Mouse (Mus musculus) limb, embryonic 13.5 days (tissue): Measurements from ENCODE around the gene Pcsk4. TPM values are rescaled to one million over a fixed set of nuclear protein-coding genes. Genes with fewer than 3 reads are reported as not detected.

Experiments
- ATAC-seq: fragments of 200-750 bp; cut with Nextera tagmentation; 2 replicates; pipeline ENCODE4 v1.8.0; 2017; ENCODE audit warnings: low read depth, moderate number of reproducible peaks, moderate TSS enrichment; ENCODE audit not compliant: low FRiP score
- H3K27ac ChIP-seq: fragments of 300-500 bp; sonication (generic); 2 replicates; pipeline ENCODE4 v1.5.1; 2015; ENCODE audit warnings: inconsistent platforms, mild to moderate bottlenecking, moderate library complexity
- H3K27me3 ChIP-seq: fragments of 300-500 bp; sonication (generic); 2 replicates; pipeline ENCODE4 v1.6.1; 2015; ENCODE audit warnings: mild to moderate bottlenecking, inconsistent platforms
- H3K36me3 ChIP-seq: fragments of 300-500 bp; sonication (generic); 2 replicates; pipeline ENCODE4 v1.6.1; 2015; ENCODE audit warnings: inconsistent platforms, mild to moderate bottlenecking, moderate library complexity
- H3K4me1 ChIP-seq: fragments of 300-500 bp; sonication (generic); 2 replicates; pipeline ENCODE4 v1.6.1; 2015; ENCODE audit warnings: inconsistent platforms
- H3K4me2 ChIP-seq: fragments of 300-500 bp; sonication (generic); replicated peaks from 2 replicates; pipeline ENCODE4 v1.6.1; 2015; ENCODE audit warnings: inconsistent platforms, mild to moderate bottlenecking, moderate library complexity
- H3K4me3 ChIP-seq: fragments of 300-500 bp; sonication (generic); 2 replicates; pipeline ENCODE4 v1.5.1; 2015; ENCODE audit warnings: moderate library complexity, mild to moderate bottlenecking, inconsistent platforms
- H3K9ac ChIP-seq: fragments of 300-500 bp; sonication (generic); 2 replicates; pipeline ENCODE4 v1.6.1; 2015; ENCODE audit warnings: mild to moderate bottlenecking, inconsistent platforms
- H3K9me3 ChIP-seq: fragments of 300-500 bp; sonication (generic); 2 replicates; pipeline ENCODE4 v1.6.1; 2016; ENCODE audit warnings: inconsistent platforms
- WGBS: fragments of 180-500 bp; shearing (Covaris S2); methylation state at CpG from one replicate; pipeline ENCODE4 v1.1.7; 2015; 5-methylcytosine and 5-hydroxymethylcytosine counted together
- microRNA-seq: library from miRNA; unstranded; fragments of <30 nt; microRNA quantifications from one replicate; pipeline ENCODE4, GENCODE M21; 2016
- polyA plus RNA-seq: library from polyadenylated mRNA; unstranded; fragments of >200 nt; fragmentation: Nextera tagmentation; extraction: Ambion mirVana; gene quantifications from 2 replicates; pipeline ENCODE4 v1.2.1, GENCODE M21; 2015

The Pcsk4 gene
- polyA plus RNA-seq, 1 experiment from 2014 or later, result 4.8 TPM

DNA sequence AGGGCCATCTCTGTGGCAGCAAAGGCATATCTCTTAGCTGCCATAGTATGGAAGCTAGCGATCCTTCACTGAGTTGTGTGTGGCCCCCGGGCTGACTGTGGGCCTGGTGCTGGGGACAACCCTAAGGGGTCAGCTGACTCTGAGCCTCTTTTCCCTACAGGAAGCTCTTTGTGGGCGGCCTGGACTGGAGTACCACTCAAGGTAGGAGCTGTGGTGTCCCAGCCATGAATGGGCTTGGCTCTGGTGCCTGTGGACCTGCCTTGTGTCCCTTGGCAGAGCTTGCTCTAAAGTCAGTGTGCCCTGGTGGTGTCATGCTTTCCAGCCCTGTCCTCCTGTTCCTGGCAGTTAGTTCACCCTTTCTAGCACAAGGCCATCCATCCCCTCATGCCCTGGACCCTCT is 55.5 kb downstream of the Pcsk4 start:
- Histone ChIP-seq H3K36me3 (peaks cover 72% of the 10 kb centered on the region), H3K9ac (no peak overlapping the region), H3K4me1 (peaks cover 25% of the 10 kb centered on the region), H3K27ac (no peak overlapping the region), H3K9me3 (no peaks in the 10 kb centered on the region), H3K4me3 (no peak overlapping the region), H3K4me2 (no peak overlapping the region), H3K27me3 (no peaks in the 10 kb centered on the region)
- 94% methylated on average over 3 of the region's 3 CpGs for WGBS
- no peak for ATAC-seq

DNA sequence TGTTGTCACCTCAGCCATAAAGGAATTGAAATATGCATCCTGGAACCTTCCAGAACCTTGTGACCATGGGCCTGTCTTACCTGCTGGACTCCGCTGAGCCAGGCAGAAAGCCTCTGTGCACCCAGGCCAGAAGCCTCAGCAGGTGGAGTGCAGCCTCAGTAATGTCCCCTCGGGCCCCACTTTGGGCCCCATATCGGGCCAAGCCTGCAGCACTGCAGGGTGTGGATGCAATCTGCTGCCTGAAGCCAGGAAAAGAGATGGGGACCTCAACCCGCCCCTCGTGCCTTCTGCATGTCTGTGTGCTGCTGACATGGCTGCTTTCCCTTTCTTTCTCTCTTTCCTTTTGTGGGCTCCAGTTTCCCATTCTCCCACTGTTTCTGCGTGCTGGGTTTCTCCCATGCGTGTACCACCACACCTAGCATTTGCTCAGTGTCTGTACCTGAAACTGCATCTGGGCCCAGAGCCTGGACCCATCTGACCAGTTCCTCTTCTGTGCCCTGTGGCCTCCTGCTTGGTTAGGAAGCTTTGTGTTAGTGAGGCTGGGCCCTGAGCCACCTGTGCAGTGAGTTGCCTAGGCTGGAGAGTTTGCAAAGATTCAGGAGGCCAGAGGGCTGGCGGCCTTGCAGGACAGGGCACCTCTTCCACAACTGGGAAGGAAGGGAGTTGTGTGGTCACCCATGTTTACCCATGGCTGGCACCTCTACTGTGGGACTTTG is 57.3 kb downstream of the Pcsk4 start:
- H3K36me3 ChIP-seq, result peaks cover 67% of the 10 kb centered on the region
- WGBS, result 89% methylated on average over 8 of the region's 8 CpGs
- no peaks in the 10 kb centered on the region for H3K9me3 ChIP-seq
- no peak overlapping the region; the same call in 1 of the 2 replicates for H3K27ac ChIP-seq
- no peaks in the 10 kb centered on the region for H3K27me3 ChIP-seq
- peaks cover 42% of the 10 kb centered on the region for H3K4me1 ChIP-seq
- ATAC-seq, result no peak
- H3K9ac ChIP-seq, result no peak overlapping the region; the same call in none of the 2 replicates
- no peak overlapping the region for H3K4me2 ChIP-seq
- no peak overlapping the region for H3K4me3 ChIP-seq

Small RNAs within 50 kb of the gene (microRNA-seq; reads per million reads assigned to microRNA genes)
- gene Mir6911, result not detected

Other genes starting within 250 kb of the Pcsk4 start
- 13.5 and 15.2 TPM in 2 replicates for gene Sbno2, start 223.9 kb downstream of the Pcsk4 start, polyA plus RNA-seq
- gene Stk11, start 213.7 kb downstream of the Pcsk4 start, polyA plus RNA-seq, result 17.1 and 17.4 TPM in 2 replicates
- 456 and 475 TPM in 2 replicates for gene Atp5d, start 190.9 kb downstream of the Pcsk4 start, polyA plus RNA-seq
- 7.4 and 8.1 TPM in 2 replicates for gene Cbarp, start 188.7 kb downstream of the Pcsk4 start, polyA plus RNA-seq
- gene Midn, start 181.2 kb downstream of the Pcsk4 start, polyA plus RNA-seq, result 22.9 and 23.2 TPM in 2 replicates
- gene Cirbp, start 163.5 kb downstream of the Pcsk4 start, polyA plus RNA-seq, result 149 and 194 TPM in 2 replicates
- gene 1600002K03Rik, start 156.6 kb downstream of the Pcsk4 start, polyA plus RNA-seq, result 9.7 and 11.0 TPM in 2 replicates
- 39.5 and 40.4 TPM in 2 replicates for gene Efna2, start 150.0 kb downstream of the Pcsk4 start, polyA plus RNA-seq
- 94.7 and 96.9 TPM in 2 replicates for gene Mum1, start 103.1 kb downstream of the Pcsk4 start, polyA plus RNA-seq
- gene Ndufs7, start 80.4 kb downstream of the Pcsk4 start, polyA plus RNA-seq, result 298 and 306 TPM in 2 replicates
- gene Gamt, start 68.5 kb downstream of the Pcsk4 start, polyA plus RNA-seq, result 57.1 and 58.4 TPM in 2 replicates
- gene Dazap1, start 68.0 kb downstream of the Pcsk4 start, polyA plus RNA-seq, result 64.9 and 67.9 TPM in 2 replicates
- gene Rps15, start 37.0 kb downstream of the Pcsk4 start, polyA plus RNA-seq, result 908 and 936 TPM in 2 replicates
- gene Apc2, start 33.5 kb downstream of the Pcsk4 start, polyA plus RNA-seq, result 3.3 and 3.8 TPM in 2 replicates
- gene 2310011J03Rik, start 9.0 kb downstream of the Pcsk4 start, polyA plus RNA-seq, result 50.7 and 51.2 TPM in 2 replicates
- 6.1 and 6.3 TPM in 2 replicates for gene Reep6, start 455 bp upstream of the Pcsk4 start, polyA plus RNA-seq
- gene Adamtsl5, start 18.9 kb upstream of the Pcsk4 start, polyA plus RNA-seq, result 2.0 and 2.4 TPM in 2 replicates
- gene Plk5, start 27.0 kb upstream of the Pcsk4 start, polyA plus RNA-seq, result 1.2 and 2.2 TPM in 2 replicates
- gene Mex3d, start 58.2 kb upstream of the Pcsk4 start, polyA plus RNA-seq, result 9.2 and 9.5 TPM in 2 replicates
- 276 and 288 TPM in 2 replicates for gene Mbd3, start 70.1 kb upstream of the Pcsk4 start, polyA plus RNA-seq
- gene Uqcr11, start 77.3 kb upstream of the Pcsk4 start, polyA plus RNA-seq, result 443 and 459 TPM in 2 replicates
- gene Tcf3, start 104.1 kb upstream of the Pcsk4 start, polyA plus RNA-seq, result 153 and 157 TPM in 2 replicates
- gene Onecut3, start 165.3 kb upstream of the Pcsk4 start, polyA plus RNA-seq, result not detected in 2 replicates
- 0.29 and 0.33 TPM in 2 replicates for gene Atp8b3, start 209.6 kb upstream of the Pcsk4 start, polyA plus RNA-seq
- gene Rexo1, start 232.1 kb upstream of the Pcsk4 start, polyA plus RNA-seq, result 28.3 and 28.7 TPM in 2 replicates
- gene Klf16, start 247.8 kb upstream of the Pcsk4 start, polyA plus RNA-seq, result 9.3 and 10.0 TPM in 2 replicates